Mouse (Mus musculus): ENCODE measurements around the gene 4430402I18Rik. TPM values are rescaled to one million over a fixed set of nuclear protein-coding genes. Genes with fewer than 3 reads are reported as not detected.

The 4430402I18Rik gene
- polyA plus RNA-seq, 1 experiment from 2014 or later = 0.33 TPM

GRCm38 (mm10) chr19:28914598-28914997 is 53.0 kb downstream of the 4430402I18Rik start:
- Histone ChIP-seq H3K4me3 (no peak overlapping the region), H3K27me3 (ENCODE audit: low read depth, poor library complexity, severe bottlenecking) (no peaks in the 10 kb centered on the region), H3K36me3 (no peaks in the 10 kb centered on the region), H3K9me3 (replicated peaks) (no peaks in the 10 kb centered on the region), H3K4me1 (peaks cover 18% of the 10 kb centered on the region), H3K27ac (replicated peaks) (no peak overlapping the region)
- no peak for DNase-seq (ENCODE audit: low spot score)
- 86% methylated on average over 6 of the region's 6 CpGs for WGBS

DNA sequence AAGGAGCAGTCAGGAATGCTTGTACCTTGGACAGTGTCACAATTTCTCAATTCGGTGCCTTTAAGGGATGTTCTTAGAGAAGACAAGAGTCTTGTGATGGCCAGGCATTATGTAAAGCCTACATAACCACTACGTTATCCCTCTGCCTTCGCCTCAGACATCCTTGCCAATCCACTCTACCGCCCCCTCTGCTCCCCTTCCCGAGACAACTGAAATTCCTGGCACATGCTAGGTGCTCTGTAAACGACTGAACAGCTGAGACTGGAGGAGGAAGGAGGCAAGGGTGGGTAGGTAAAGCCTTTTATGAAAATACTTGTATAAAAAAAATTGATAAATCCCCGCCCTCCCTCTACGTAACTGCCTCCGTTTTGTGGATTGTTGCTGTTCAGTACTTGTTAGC is 58.9 kb downstream of the 4430402I18Rik start:
- Histone ChIP-seq H3K27ac (replicated peaks) (no peak overlapping the region), H3K36me3 (no peaks in the 10 kb centered on the region), H3K4me1 (peaks cover 5% of the 10 kb centered on the region), H3K27me3 (ENCODE audit: low read depth, poor library complexity, severe bottlenecking) (no peaks in the 10 kb centered on the region), H3K4me3 (no peak overlapping the region), H3K9me3 (replicated peaks) (no peaks in the 10 kb centered on the region)
- 84% methylated on average over 9 of the region's 9 CpGs for WGBS
- no peak for DNase-seq (ENCODE audit: low spot score)

- H3K27ac ChIP-seq (replicated peaks) = no peak overlapping the region
- 81% methylated on average over 4 of the region's 4 CpGs for WGBS
Measured at GRCm38 (mm10) chr19:28908186-28908585, 59.4 kb downstream of the 4430402I18Rik start.

GRCm38 (mm10) chr19:28903536-28904119 is 64.0 kb downstream of the 4430402I18Rik start:
- H3K36me3 ChIP-seq = no peaks in the 10 kb centered on the region
- WGBS = 88% methylated on average over 8 of the region's 8 CpGs
- no peaks in the 10 kb centered on the region for H3K9me3 ChIP-seq (replicated peaks)
- no peaks in the 10 kb centered on the region for H3K27me3 ChIP-seq (ENCODE audit: low read depth, poor library complexity, severe bottlenecking)
- no peak overlapping the region for H3K4me3 ChIP-seq
- DNase-seq (ENCODE audit: low spot score) = no peak
- peaks cover 5% of the 10 kb centered on the region; the same call in 1 of the 2 replicates for H3K4me1 ChIP-seq
- H3K27ac ChIP-seq (replicated peaks) = no peak overlapping the region

More at GRCm38 (mm10) chr19:28908186-28908585, 59.4 kb downstream of the 4430402I18Rik start:
- peaks cover 5% of the 10 kb centered on the region for H3K4me1 ChIP-seq
- no peaks in the 10 kb centered on the region for H3K9me3 ChIP-seq (replicated peaks)
- no peak overlapping the region for H3K4me3 ChIP-seq
- no peak for DNase-seq (ENCODE audit: low spot score)
- no peaks in the 10 kb centered on the region for H3K27me3 ChIP-seq (ENCODE audit: low read depth, poor library complexity, severe bottlenecking)
- no peaks in the 10 kb centered on the region for H3K36me3 ChIP-seq

DNA sequence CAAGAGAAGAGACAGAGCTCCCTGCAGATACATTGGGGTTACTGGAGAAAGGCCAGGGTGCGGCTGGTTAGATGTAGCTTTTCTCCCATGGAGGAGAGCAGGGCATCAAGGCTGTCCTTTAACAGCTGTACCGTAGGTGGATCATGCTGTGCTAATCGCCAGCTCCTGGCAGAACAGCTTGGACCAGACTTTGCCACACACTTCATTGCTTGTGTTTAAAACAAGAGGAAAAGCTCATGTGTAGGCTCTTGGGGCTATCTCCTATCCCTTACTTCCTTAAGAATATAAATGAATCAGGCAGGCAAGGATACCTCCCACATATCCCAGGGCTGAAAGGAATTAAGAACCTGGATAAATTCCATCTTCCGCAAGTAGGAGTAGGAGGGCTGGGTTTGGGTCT is 64.8 kb downstream of the 4430402I18Rik start:
- peaks cover 5% of the 10 kb centered on the region; the same call in 1 of the 2 replicates for H3K4me1 ChIP-seq
- WGBS = 91% methylated on average over 4 of the region's 4 CpGs
- no peaks in the 10 kb centered on the region for H3K9me3 ChIP-seq (replicated peaks)
- no peak overlapping the region for H3K4me3 ChIP-seq
- no peaks in the 10 kb centered on the region for H3K27me3 ChIP-seq (ENCODE audit: low read depth, poor library complexity, severe bottlenecking)
- no peak overlapping the region for H3K27ac ChIP-seq (replicated peaks)
- no peak for DNase-seq (ENCODE audit: low spot score)
- no peaks in the 10 kb centered on the region for H3K36me3 ChIP-seq

GRCm38 (mm10) chr19:28902111-28902510 is 65.5 kb downstream of the 4430402I18Rik start:
- H3K9me3 ChIP-seq (replicated peaks) = no peaks in the 10 kb centered on the region
- H3K4me3 ChIP-seq = no peak overlapping the region
- H3K27me3 ChIP-seq (ENCODE audit: low read depth, poor library complexity, severe bottlenecking) = no peaks in the 10 kb centered on the region
- WGBS = 69% methylated on average over 2 of the region's 2 CpGs
- no peak overlapping the region for H3K27ac ChIP-seq (replicated peaks)
- H3K36me3 ChIP-seq = no peaks in the 10 kb centered on the region
- DNase-seq (ENCODE audit: low spot score) = no peak
- peaks cover 5% of the 10 kb centered on the region; the same call in 1 of the 2 replicates for H3K4me1 ChIP-seq

GRCm38 (mm10) chr19:28900771-28901170 is 66.8 kb downstream of the 4430402I18Rik start:
- 93% methylated on average over 2 of the region's 2 CpGs for WGBS
- Histone ChIP-seq H3K27ac (replicated peaks) (no peak overlapping the region), H3K27me3 (ENCODE audit: low read depth, poor library complexity, severe bottlenecking) (no peaks in the 10 kb centered on the region), H3K4me1 (peaks cover 5% of the 10 kb centered on the region; the same call in 1 of the 2 replicates), H3K9me3 (replicated peaks) (no peaks in the 10 kb centered on the region), H3K4me3 (no peak overlapping the region), H3K36me3 (no peaks in the 10 kb centered on the region)
- no peak for DNase-seq (ENCODE audit: low spot score)

- Histone ChIP-seq H3K36me3 (no peaks in the 10 kb centered on the region), H3K4me3 (no peak overlapping the region), H3K4me1 (peaks cover 7% of the 10 kb centered on the region), H3K27me3 (ENCODE audit: low read depth, poor library complexity, severe bottlenecking) (no peaks in the 10 kb centered on the region), H3K9me3 (replicated peaks) (no peaks in the 10 kb centered on the region), H3K27ac (replicated peaks) (no peak overlapping the region)
- WGBS = 85% methylated on average over 9 of the region's 9 CpGs
- DNase-seq (ENCODE audit: low spot score) = no peak
Measured at GRCm38 (mm10) chr19:28897497-28897896, 70.1 kb downstream of the 4430402I18Rik start.

- Histone ChIP-seq H3K27ac (replicated peaks) (no peak overlapping the region), H3K4me1 (peaks cover 10% of the 10 kb centered on the region), H3K4me3 (no peak overlapping the region), H3K36me3 (no peaks in the 10 kb centered on the region), H3K27me3 (ENCODE audit: low read depth, poor library complexity, severe bottlenecking) (no peaks in the 10 kb centered on the region), H3K9me3 (replicated peaks) (no peaks in the 10 kb centered on the region)
- 79% methylated on average over 1 of the region's 1 CpGs for WGBS
- no peak for DNase-seq (ENCODE audit: low spot score)
Measured at GRCm38 (mm10) chr19:28896639-28897038, 71.0 kb downstream of the 4430402I18Rik start.

GRCm38 (mm10) chr19:28891864-28892263 is 75.7 kb downstream of the 4430402I18Rik start:
- H3K27ac ChIP-seq (replicated peaks) = no peak overlapping the region
- no peaks in the 10 kb centered on the region for H3K36me3 ChIP-seq
- H3K27me3 ChIP-seq (ENCODE audit: low read depth, poor library complexity, severe bottlenecking) = no peaks in the 10 kb centered on the region
- H3K9me3 ChIP-seq (replicated peaks) = no peaks in the 10 kb centered on the region
- H3K4me1 ChIP-seq = peaks cover 14% of the 10 kb centered on the region
- no peak for DNase-seq (ENCODE audit: low spot score)
- no peak overlapping the region for H3K4me3 ChIP-seq
- WGBS = 90% methylated on average over 1 of the region's 1 CpGs

- Histone ChIP-seq H3K27ac (replicated peaks) (no peak overlapping the region), H3K27me3 (ENCODE audit: low read depth, poor library complexity, severe bottlenecking) (no peaks in the 10 kb centered on the region), H3K36me3 (no peaks in the 10 kb centered on the region), H3K4me3 (no peak overlapping the region), H3K4me1 (peaks cover 14% of the 10 kb centered on the region), H3K9me3 (replicated peaks) (no peaks in the 10 kb centered on the region)
- 76% methylated on average over 5 of the region's 5 CpGs for WGBS
- DNase-seq (ENCODE audit: low spot score) = no peak
Measured at GRCm38 (mm10) chr19:28891238-28891637, 76.4 kb downstream of the 4430402I18Rik start.

GRCm38 (mm10) chr19:28889251-28889650 is 78.3 kb downstream of the 4430402I18Rik start:
- 75% methylated on average over 3 of the region's 3 CpGs for WGBS
- no peak for DNase-seq (ENCODE audit: low spot score)
- H3K27ac ChIP-seq (replicated peaks) = no peak overlapping the region
- H3K4me1 ChIP-seq = peaks cover 14% of the 10 kb centered on the region
- H3K9me3 ChIP-seq (replicated peaks) = no peaks in the 10 kb centered on the region
- H3K36me3 ChIP-seq = no peaks in the 10 kb centered on the region
- no peak overlapping the region for H3K4me3 ChIP-seq
- H3K27me3 ChIP-seq (ENCODE audit: low read depth, poor library complexity, severe bottlenecking) = no peaks in the 10 kb centered on the region

DNA sequence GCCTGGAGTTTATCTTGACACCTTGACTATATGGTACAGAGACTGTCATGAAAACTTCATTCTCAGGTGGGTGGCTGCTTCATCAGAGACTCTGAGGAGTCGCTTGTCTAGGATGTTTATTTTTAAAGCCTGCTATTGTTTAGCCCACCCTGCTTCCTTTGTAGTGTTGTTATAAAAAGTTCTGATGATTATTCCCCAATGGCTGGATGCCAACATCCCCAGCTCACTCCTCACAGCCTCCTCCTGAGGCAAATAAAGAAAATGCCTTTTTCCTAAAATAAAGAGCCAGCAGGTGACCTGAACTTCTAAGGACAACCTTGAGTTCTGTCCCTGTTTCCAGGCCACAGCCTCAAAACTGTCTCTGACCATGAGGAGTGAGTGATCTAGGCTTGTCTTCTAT is 79.1 kb downstream of the 4430402I18Rik start:
- peaks cover 14% of the 10 kb centered on the region for H3K4me1 ChIP-seq
- H3K4me3 ChIP-seq = no peak overlapping the region
- no peak for DNase-seq (ENCODE audit: low spot score)
- WGBS = 68% methylated on average over 1 of the region's 1 CpGs
- H3K27ac ChIP-seq (replicated peaks) = no peak overlapping the region
- H3K36me3 ChIP-seq = no peaks in the 10 kb centered on the region
- H3K9me3 ChIP-seq (replicated peaks) = no peaks in the 10 kb centered on the region
- no peaks in the 10 kb centered on the region for H3K27me3 ChIP-seq (ENCODE audit: low read depth, poor library complexity, severe bottlenecking)

Measured in midbrain, embryonic 10.5 days (tissue).